Mouse (Mus musculus) frontal cortex, postnatal 25 days (tissue): ENCODE results near the gene Pick1.

Experiments used
- DNase-seq, 2 experiments: peaks; one replicate each; pipeline ENCODE4 v3.0.0; 2022; ENCODE audit warnings: low spot score in 2 of 2

Pick1 gene

GRCm38 (mm10) chr15:79229058-79229821 is at the start of gene Pick1, which contains the start of gene Gm49486:
Gene Pick1 (plus strand): TSS chr15:79229173.
Gene Gm49486 (plus strand): TSS chr15:79229391.
- DNase-seq, result peak; percentile 74 to 77

- no peak for DNase-seq
Observed at GRCm38 (mm10) chr15:79185213-79185612, 43.8 kb upstream of the Pick1 start.

DNA sequence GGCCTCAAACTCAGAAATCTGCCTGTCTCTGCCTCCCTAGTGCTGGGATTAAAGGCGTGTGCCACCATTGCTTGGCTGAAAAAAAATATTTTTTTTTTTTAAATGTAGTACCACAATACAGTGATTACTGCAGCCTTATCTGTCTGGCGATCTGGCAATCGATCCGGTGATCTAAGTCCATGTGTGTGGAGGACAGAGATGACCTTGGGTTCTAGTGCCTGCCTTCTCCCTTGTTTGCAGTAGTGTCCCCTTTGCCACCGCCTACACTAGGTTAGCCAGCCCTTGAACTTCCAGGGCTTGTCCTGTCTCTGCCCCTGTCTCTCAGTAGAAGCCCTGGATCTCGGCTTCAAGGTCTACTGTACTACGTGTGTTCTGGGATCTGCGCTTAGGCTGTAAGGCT is 41.2 kb upstream of the Pick1 start:
- DNase-seq, result no peak

DNA sequence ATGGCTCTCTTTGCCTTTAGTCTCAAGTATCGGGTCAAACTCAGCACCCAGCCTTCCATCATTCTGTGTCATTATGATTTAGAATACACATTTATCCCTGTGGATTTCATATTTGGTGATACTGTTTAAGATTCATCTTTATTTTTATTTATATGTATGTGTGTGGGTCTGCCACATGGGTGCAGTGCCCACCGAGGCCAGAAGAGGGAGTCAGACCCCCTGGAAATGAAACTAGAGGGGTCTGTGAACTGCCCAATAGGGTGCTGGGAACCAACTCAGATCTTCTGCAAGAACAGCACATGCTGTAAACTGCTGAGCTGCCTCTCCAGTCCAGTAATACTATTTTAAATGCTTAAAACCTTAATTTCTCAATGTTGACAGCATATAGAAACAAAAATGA is 37.5 kb upstream of the Pick1 start:
- DNase-seq, result no peak

DNA sequence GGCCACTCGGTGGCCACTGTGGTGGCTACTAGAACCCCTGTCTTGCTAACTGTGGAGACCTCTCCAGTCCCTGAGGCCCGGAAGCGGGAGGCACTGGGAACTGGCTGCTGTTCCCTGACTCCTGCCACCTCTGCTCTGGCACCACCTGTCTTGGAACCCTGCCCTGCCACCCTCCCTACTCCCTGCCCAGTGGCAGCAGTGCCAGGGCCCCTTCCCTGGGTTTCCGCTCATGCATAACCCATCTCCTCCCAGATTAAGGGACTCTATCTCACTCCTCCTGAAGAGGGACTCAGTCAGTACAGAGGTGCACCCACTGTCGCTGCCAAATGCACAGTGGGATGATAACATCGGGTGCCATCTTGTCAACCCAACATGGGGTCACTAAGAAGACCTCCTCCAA is 36.5 kb upstream of the Pick1 start:
- DNase-seq, result no peak

- DNase-seq, result no peak
Observed at GRCm38 (mm10) chr15:79192885-79193845, 35.8 kb upstream of the Pick1 start.

DNA sequence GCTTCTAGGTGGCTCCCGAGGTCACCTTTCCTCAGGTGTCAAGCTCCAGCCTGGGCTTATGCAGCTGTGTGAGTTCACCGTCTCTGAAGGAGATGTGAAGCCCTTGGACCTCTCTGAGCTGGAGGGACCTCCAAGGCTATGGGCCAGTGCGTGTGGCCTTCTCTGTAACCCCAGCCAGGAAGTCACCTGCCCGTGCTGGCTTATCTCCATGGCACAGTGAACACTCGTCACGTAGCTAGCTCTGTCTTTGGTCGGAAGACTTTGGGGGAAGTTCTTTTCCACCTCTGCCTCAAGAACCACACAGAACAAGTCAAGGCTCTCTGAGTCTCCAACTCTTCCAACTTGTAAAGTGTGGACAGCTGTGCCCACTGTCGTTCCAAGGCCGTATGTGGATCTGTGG is 34.9 kb upstream of the Pick1 start:
- DNase-seq, result no peak

GRCm38 (mm10) chr15:79194946-79195345 is 34.0 kb upstream of the Pick1 start:
- no peak for DNase-seq

GRCm38 (mm10) chr15:79195492-79195891 is 33.5 kb upstream of the Pick1 start:
- no peak for DNase-seq

DNA sequence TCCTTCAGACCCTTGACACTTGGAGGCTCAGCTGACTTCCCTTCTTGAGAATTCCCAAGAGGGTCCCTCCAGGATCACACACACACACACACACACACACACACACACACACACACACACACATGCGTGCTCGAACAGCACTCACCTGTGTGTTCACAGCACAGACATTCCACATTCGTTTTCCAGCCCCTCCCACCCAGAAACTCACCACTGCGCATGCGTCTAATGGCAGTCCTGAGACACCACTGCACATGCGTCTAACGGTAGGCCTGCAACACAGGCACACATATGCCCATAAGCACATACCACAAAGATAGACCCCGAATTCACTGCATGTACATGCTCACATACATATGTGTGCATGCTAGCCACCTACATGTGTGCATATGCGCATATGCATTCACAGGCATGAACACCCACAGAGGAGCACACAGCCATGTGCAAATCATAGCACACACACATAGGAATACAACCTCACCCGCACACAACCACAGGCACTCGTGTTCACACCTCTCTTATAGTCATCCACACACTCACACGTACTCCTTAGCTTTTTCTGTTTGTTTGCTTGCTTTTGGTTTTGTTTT is 29.5 kb upstream of the Pick1 start:
- DNase-seq, result no peak

DNA sequence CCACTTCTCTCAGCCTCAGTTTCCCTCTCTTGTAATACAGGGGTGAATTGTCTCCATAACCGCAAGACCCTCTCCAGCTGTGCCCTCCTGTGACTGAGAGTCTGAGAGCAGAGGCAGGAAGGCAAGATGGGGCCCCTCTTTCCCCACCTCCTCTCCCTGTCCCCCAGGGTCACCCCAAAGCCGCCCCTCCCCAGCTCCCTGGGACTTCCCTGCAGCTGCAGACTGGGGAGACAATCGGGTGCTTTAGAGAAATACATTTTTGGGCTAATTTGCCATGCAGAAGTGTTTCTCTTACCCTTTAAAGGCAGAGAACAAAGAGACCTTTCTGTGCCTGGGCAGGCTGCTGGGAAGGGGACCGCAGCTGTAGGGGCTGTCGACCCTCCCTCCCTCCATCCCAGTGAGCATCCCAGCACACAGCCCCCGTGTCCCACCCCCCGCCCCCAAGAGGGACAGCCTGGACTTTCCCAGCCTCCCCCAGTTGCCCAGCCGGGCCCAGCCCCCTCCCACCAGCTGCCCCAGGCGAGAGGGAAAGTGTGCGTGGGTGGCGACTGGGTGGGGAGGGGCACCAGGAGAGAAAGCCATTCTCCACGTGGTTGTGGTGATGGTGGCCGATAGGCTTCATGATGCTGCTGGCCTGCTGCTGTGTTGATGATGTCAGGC is 27.4 kb upstream of the Pick1 start:
- no peak for DNase-seq

DNA sequence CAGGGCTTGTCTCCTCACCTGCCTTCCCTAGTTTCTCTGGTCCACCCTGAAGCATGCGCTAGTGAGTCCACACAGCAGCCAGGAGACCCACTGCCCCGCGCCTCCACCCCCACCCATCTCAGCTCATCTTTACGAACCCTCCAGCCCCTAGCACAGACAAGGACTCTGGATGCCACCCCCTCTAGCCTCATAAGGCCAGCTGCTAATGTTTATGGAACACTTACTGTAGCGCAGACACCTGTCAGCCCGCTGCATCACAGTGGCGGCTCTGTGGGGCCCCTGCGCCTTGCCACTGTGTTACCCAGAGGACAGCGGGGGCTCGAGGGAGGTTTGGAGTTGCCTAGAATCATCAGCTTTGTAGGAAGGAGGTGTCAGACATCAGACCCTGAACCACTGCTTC is 26.4 kb upstream of the Pick1 start:
- no peak for DNase-seq

DNA sequence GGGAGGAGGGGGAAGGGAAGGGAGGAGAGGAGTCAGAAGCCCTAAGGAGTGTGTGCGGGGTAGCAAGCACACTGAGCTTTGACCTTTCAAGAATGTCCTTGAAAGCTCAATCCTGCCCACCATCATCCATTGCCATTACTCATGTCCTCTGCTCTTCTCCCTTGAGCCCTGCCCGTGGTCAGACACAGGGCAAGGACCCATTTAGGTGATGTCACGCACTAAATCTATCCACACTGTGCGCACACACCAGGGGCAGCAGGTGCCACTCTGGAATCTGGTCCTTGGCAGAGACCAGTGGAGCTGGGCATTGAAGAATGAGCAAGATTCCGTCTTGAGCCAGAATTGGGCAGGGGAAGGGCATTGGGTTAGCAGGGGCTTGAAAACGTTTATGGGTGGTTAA is 20.8 kb upstream of the Pick1 start:
- no peak for DNase-seq

- no peak for DNase-seq
Observed at GRCm38 (mm10) chr15:79208758-79209439, 20.1 kb upstream of the Pick1 start.

- no peak for DNase-seq
Observed at GRCm38 (mm10) chr15:79210357-79210756, 18.6 kb upstream of the Pick1 start.

GRCm38 (mm10) chr15:79212750-79213446 is 16.1 kb upstream of the Pick1 start:
- DNase-seq, result no peak

GRCm38 (mm10) chr15:79213591-79213990 is 15.4 kb upstream of the Pick1 start:
- no peak for DNase-seq

DNA sequence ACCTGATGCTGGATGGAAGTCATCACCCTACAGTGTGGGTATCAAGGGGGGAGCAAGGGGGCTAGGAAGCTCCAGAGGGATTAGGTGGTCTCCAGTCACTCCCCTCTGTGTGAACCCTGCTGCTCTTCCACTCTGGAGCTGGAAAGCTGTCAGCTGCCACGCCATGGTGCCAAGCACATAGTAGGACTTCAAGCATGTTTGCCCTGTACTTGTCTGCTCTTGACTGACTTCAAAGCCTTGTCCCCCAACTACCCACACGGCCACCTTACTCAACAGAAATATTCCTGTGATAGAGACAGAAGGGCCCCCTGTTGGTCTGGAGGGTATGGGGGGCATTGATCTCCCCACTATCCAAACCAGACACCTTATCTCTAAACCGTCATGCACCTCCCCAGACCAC is 12.8 kb upstream of the Pick1 start:
- no peak for DNase-seq

DNA sequence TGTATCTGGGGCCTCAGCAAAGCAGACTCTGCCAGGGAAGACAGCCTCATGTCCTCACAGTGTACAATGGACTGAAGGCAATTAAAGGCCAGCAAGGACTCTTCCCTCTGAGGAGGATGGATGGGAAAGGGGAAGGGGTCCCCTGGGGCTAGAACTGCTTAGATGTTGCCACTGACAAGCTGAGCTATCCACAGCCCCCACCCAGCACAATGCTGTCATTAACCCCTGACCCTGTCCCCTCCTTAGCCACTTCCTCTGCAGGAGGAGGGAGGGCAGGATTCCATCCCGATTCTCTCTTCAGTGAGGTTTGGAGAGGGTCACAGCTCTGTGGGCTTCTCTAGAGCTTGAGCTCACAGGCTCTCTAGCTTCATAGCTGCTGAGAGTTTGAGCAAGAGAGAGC is 9.4 kb upstream of the Pick1 start:
- DNase-seq, result no peak

DNA sequence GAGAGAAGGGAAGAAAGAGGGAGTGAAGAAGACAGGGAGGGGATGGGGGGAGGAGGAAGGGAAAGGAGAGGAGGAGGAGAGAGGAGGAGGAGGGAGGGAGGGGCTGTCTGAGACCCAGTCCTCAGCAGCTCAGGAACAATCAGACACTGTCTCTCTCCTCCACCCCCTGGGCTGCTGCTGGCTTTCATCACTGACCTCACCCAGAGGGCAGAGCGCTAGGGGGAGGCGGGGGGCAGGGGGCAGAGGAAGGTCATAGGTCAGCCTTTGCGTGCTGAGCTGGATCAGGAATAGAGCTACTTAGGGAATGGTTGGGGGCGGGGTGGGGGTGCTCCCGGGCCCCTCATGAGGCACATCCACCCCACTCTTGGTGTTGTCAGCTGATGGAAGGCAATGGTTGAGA is 5.3 kb upstream of the Pick1 start:
- no peak for DNase-seq

DNA sequence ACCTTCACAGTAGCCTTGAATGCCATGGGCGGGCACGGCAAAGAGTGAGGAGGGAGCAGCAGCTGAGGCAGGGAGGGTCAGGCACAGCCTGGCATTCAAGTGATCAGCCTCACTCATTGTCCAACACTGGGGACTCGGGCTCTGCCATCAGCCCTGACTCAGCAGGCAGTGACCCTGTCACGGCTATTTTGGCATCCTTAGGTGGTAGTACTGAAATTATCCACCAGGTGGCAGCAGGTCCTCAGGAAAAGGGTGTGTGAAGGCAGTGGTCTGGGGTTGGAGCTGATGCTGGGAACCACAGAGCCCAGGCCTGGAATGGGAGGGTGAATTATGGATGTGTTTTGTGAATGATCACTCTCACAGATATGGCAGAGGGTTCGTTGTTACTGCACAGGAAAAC is 4.3 kb upstream of the Pick1 start:
- peak; percentile 81 to 87 for DNase-seq
